Mouse (Mus musculus) ovary, postnatal 14 days (tissue): ENCODE data around the gene Cyp17a1.

ENCODE experiments used
- DNase-seq: peaks from one replicate; pipeline ENCODE4 v3.0.0; 2022; ENCODE audit warnings: low spot score

Cyp17a1 gene

DNA sequence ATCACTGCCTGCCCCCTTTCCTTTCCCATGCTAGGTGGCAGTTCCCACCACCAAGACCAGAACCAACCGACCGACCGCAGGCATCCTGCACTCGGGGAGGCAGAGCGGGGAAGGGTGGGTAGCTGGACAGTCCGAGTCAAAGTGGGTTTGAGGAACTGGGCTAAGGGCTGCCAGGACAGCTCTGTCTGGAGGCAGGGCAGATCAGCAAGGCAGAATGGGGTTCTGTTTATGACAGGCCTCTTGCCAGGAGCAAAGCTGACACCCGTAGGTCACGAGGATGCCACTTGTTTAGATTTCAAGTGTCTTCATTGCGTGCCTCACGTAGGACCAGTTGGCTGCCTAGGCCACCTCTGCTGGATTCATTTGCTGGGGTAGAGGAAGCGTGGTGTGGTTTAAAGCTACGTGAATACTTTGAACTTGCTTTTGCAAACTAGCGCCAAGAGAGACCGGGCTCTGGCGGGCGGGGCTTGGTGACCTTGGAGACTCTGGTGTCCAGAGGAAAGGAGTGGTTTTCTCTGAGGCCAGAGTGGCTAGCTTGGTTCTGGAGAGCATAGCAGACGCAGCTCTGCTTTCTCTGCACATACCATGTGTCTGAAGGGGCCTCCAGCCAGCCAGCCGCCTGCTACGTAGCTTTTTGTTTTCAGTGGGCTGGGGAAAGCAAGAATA, 31.4 kb downstream of the Cyp17a1 start:
- DNase-seq = peak; percentile 47

DNA sequence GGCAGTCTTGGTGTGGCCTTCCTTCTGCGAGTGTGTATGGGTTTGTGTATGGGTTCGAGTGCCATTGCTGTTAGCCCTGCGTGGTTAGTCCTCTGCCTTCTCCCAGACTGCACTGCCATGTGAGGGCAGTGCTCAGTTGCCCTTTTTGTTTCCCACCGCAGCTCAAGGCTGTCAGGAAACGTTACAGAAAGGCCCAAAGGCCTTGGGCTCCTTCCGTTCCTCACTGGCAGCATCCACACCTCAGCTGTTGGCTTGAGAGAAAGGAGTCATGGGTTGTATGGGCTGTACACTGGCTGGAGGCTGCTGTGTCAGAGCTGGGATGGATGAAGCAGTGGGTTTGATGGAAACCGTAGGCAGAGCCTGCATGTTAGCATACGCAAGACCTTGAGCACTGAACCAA, 32.2 kb downstream of the Cyp17a1 start:
- no peak for DNase-seq

DNA sequence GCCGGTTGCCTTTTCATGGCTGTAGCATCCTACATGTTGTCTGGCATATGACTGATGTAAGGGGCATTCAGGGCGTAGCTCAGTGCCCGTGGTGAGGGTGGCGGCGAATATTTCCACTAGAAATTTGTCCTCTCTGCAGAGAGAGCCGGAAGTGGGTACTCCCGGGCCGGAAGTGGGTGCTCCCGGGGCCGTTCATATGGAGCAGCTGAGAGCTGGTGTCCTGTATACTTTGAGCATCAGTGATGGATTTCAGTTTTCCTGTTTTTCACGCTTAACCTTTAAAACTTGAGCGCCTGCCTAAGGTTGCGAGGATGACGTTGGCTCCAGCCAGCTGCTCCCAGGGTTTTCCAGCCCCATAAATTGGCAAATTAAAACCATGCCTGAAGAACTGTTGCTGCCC, 33.5 kb downstream of the Cyp17a1 start:
- no peak for DNase-seq

DNA sequence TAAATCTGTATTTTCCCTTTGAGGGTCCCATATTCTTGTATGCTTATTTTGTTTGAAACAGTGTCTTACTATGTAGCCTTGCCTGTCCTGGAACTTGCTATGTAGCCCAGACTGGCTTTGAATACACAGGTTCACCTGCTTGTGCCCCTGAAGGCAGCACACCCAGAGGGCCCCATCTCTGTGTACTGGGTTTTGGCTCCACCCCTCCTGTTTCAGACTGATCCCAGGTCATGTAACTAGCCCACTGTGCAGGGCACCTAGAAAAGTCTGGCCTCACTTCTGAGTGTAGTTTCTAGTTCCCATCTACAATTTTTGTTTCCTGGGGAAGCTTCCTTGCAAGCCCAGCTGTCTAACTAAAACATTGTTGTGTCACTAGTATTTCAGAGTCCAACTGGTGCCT, 33.9 kb downstream of the Cyp17a1 start:
- no peak for DNase-seq

DNA sequence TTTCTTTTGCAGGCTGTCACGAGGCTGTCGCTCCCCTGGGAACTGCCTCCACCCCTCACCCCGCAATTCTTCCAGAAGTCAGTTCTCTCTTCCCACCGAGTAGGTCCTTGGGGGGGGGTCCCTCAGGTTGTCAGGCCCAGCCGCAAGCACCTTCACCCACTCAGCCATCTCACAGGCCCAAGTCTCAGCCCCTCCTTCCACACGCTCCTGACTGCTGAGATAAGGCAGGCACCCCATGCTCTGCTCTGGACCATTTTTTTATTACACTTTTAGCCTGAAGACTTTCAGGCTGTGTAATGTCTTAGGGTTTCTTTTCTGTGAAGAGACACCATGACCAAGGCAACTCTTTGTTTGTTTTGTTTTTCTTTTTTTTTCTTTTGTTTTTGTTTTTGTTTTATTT, 35.4 kb downstream of the Cyp17a1 start:
- DNase-seq = no peak

DNA sequence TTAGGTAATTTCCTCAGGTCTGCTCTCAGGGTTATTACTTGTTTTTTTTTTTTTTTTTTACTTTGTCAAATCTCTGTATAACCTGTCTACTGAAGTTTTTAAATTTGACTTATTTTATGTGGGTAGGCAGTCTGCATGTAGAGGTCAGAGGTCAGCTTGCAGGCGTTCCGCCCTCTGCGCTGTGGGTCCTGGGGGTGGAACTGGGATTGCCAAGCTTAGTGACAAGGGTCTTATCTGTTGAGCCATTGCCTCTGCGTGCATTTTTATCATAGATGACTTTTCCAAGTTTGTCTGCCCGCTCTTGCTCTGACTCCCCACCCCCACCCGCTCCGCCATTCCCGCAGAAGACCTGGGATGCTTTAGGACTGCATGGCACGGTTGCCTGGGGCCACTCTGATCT, 37.2 kb downstream of the Cyp17a1 start:
- DNase-seq = no peak

DNA sequence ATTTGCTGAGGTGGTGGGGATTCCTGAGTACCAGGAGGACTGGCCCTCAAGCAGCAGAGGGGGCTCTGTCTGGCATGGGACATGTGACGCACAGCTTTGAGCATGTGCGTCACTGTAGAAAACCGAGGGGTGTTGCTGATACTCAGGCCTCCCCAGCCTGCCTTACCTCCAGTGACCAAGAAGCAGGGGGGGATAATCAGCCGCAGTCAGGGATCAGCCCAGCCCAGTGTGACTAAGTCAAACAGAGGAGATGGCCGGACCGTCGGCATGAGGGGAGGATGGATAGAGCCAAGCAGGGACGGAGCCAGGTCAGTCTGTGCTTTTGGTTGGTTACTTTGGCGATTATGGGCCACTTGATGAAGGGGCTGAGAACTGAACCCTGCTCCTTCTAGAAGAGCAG, 41.3 kb downstream of the Cyp17a1 start:
- no peak for DNase-seq

DNA sequence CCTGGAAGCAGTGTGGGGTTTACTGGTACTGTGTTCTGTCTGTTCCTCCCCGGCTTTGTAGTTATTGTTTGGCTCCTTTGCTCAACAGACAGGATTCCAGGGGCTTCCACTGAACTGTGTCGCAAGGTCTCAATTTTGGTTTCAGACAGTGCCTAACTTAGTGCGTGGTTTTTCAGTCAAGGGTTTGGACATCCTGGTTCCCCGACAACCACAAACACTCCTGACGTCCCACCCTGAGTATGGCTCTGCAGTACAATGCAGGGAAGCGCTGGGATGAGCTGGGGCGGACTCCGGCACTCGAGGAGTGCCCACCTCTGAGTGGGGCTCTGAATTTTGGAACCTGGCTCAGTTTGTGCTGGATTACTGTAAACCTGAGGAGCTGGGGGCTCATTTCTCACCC, 43.2 kb downstream of the Cyp17a1 start:
- no peak for DNase-seq

DNA sequence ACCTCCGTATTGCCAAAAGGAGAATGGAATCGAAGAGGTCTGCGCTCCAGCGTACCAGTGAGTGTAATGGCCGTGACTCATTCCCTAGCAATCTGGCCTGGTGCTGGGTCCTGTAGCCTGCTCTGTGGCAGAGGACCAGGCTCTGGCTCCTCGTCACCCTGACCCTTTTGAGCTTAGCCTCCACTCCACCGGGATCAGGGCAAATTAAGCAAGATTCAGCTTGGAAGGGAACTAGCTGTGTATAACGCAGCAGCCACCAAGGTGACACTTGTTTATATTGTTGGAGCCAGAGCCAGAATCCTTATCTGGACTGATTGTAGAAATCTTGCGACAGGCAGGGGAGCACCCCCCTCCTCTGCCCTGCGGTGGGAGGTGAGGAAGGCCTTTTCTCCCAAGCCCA, 44.6 kb downstream of the Cyp17a1 start:
- DNase-seq = no peak

DNA sequence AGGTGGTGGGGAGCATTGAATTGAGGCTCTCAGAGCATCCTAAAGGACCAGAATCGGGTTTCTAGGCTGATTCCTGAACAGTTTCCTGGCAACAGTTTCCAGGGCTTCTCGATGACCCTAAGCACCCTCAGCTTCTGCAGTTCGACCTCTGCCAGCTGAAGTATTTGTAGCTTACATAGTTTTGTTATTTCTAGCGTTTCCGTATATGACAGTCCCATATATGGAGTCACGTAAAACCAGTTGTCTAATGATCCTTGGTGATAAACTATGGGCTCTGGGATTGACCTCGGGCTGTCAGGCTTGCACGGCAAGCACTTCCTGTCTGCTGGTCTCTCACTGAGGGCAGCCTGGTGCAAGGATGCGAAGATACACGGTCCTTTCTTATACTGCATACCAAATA, 47.5 kb downstream of the Cyp17a1 start:
- no peak for DNase-seq

DNA sequence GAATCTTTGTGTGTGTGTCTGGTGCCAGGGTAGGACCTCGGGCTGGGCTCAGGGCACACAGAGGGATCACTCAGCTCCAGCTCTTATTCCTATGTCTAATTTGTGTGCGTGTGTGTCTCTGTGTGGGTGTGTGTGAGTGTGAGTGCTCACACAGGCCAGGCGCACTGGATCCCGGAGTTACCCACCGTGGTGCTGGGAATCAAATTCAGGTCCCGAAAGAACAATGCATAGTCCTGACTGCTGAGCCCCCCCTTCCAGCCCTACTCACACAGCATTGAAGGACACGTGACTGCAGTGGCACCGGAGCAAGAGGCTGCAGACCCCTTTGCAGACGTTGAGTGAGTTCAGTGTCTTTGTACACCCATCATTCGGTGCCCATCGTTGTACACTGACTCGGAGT, 48.0 kb downstream of the Cyp17a1 start:
- no peak for DNase-seq

DNA sequence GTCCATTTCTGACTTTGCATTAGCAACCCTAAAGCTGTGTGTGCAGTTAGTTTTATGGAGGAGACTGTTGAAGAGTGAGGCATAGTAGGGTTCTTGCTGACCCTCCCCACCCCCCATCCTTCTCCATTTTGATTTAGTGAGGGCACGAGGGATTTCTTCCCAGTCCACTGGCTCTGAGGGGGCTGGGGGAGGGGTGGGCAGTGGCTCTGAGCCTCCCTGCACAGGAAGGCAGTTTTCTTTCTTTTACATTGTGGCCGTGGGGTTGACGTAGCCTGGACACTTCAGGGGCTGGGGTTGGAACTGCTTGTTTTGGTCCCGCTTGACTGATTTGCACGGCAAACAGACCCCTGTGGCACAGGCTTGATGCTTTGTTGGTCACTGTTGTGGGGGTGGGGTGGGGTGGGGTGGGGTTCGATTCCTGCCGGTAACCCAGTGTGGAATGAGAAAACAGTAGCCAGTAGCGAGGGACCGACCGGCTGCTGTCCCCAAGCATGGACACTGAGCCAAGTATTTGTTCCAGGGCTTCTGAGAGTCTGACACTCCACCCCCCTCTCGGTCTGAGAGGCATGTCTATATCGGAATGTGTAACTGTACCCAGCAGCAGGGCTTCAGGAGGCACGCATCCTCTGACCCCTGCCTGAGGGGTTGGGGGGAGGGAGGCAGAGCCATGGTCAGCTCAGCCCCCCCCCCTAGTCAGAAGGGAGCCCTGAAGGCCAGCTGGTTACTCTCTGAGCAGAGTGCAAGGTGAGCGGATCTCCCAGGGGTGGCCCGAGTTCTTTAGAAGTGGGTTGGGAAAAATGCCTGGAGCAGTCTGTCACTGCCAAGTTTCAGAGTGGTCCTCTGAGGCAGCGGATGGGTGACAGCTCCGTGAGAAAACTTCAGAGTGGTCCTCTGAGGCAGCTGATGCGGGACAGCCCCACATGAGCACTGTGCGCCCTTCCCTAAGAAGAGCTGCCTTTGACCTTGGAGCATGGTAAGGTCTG, 48.9 kb downstream of the Cyp17a1 start:
- DNase-seq = no peak

DNA sequence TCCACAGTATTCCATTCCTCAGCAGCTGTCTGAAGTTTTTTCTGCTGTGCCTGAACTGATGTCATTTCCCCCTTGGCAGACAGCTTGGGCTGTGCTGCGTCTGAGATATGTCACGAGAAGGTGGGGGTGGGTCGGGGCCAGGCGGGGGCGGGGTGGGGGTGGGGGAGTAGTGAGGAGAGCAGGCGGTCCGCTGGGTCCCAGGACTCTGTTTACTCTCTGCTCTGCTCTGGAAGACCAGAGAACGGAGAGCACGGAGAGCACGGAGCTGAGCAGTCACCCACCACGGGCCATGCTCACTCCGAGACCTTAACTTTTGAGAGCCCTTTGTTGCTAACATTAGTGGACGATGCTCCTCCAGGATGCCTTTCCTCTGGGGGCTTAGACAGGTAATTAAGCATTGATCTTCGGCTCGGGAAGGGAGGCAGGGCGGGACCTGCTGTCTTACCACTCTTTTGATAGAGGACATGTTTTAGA, 49.7 kb downstream of the Cyp17a1 start:
- DNase-seq = no peak

DNA sequence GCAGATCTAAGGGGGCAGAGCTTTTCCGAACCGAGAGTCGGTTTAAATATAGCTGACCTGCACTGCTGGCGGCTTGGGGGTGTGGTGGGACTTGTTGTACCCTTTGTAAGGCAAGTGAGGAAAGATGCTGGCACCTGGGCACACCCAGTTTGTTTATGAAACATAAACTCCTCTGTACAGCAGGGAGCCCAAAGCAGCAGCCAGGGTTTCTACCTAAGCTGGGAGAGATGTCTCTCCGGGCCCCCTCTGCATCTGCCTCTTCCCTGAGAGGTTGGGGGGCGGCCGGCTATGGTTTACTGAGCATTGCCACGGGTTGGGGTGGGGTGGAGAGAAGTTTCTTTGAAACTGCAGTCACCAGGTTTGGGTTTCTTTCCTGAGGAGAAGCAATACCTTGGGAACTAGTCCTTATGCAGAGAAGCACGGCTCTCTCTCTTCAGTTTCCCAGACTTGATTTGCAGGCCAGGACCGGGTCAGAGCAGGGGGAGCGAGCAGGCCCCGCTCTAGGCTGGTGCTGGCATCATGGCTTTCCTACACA, 50.2 kb downstream of the Cyp17a1 start:
- no peak for DNase-seq

DNA sequence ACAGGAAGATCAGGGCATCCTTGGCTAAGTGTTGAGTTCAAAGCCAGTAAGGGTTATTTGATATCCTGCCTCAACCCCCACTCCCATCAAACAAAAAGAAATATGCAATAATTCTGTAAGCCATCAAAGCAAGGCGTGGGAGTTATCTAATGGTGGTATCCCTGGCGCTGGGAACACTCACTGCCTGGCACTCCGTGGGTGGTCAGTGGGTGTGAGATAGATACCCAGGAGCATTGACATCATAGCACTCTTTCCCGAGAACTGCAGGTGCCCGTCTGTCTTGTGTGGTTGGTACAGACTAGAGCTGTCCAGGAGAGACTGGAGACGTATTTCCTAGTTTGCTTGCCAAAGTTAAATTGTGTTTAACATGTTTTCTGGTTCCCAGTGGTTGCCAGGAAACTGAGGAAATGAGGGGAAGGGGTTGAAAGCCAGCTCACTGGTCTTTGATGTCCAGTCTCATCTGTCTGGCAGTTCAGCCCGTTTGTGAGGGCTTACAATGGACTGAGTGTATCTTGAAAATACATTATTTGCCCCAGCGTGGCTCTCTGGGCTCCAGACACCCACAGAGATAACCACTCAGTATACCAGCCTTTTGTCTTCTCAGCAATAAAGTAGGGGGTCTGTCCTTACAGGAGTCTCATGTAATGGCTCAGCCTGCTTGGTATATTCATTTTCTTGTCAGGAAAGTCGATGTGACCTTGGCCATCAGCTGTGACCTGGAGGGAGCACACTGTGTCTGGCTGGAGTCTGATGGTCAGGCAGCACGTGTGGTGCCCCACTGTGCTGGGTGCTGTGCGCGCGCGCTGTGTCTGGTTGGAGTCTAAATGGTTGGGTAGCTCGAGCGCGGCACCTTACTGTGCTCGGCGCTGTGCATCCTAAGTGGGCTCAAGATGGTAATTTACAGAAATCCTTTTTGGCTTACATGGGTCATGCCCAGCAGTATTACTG, 51.5 kb downstream of the Cyp17a1 start:
- DNase-seq = no peak

DNA sequence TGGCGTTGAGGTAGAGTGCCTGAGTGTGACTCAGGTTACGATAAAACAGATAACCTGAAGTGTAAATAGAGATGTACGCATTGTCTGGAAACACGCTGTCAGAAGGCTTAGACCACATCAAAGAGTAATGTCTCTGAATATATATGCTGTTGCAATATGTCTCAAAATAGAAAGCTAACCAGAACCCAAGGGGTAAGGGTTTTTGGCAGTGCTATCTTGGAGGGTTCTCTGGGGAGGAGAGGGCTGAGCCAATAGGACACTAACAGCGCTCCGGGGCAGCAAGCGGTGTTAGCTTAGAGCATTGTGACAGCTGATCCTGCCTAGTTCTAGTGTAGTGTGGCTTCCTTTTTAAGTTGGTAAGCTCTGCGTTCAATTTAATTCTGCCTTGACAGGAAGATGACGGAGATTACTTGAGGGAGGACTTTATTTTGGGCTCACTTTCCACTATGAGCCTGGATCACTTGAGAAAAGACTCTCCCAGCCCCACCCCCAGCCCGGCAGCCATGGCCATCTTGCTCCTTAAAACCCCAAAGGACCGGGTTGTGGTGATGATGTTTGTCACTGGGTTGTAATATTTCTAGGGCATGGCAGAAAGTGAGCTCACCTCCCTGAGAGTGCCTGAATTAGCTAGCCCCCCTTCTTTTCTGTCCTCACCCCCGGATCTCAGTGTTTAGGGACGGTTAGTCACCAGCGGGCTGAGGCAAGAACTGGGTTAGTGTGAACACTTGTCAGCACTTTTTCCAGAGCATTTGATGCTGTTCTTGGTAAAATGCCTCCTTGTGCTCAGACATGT, 52.8 kb downstream of the Cyp17a1 start:
- DNase-seq = no peak

DNA sequence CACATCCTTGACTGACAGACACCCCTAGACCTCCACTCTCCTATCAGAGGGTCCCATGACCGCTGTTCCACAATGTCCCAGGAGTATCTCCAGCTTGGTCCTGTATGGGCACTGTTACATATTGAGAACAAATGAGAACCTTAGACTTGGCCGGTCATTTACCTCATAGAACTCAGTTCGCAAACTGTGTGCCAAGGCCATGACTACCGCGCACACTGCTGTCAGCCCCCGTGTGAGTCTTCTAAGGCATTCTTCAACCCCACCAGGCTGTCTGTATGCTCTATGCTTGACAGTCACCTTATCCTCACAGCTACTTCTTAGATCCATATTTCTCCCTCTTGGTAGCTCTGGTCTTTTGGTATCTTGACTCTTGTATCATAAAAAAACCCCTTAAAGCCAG, 53.5 kb downstream of the Cyp17a1 start:
- no peak for DNase-seq

DNA sequence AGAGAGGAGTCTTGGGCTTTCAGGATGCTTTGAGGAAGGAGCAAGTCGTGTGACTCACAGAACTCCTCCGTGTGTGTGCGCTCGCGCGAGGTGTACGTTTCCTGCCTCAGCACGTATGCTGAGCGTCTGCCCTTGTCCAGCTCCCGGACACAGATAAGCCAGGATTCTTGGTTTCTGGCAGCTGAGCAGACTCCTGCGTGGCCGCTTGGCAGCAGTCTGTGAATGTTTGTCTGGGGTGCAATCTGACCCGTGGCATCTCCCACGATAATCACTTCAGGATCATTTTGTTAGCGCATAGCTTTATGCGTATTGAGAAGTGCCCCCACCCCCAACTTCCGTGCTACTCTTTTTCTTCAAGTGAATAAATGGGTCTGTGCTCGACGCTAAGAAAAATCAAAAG, 54.0 kb downstream of the Cyp17a1 start:
- DNase-seq = no peak

DNA sequence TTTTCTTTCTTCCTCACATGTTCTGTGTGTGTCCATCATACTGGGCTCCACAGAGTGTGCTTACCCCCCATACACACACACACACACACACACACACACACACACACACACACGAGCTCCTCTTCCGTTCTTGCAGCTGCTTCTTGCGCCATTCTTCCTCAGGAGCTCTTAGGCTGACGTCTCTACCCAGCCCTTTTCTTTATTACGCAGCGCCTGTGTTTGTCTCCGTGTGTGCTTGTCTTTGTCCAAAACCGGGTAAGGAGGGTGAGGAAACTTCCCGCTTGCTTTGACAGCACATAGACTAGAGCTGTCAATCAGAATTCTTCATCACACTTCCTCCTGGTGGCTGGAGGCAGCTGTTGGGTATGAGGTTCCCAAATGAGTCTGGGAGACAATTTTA, 54.6 kb downstream of the Cyp17a1 start:
- DNase-seq = no peak

DNA sequence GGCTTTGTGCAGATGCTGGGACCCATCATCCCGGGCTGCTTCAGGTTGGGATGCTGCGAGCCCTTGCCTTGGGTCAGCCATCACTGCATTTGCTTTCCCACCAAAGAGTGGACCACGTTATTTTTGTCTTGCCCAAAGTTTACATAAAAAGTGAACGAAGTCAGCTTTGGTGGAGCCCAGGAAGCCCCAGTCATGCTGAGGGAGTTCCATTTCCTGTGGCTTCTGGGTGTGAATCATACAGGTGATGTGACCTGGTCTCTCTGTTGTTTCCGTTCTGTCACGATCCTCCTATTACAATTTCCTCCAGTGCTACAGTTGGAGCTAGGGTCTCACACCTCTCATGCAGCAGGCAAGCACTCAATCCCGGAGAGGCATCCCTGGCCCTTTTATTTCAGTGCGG, 55.6 kb downstream of the Cyp17a1 start:
- no peak for DNase-seq
